ENCODE assay signal across 11 mouse cellular contexts in genomic region chr9:75033141-75033540, GRCm38 (mm10). TPM values are rescaled to one million over a fixed set of nuclear protein-coding genes. Genes with fewer than 3 reads are reported as not detected.
A peak's percentile ranks its signal among the peaks of the same experiment; 100 is the strongest.
DNase-seq lines count a peak whose midpoint lies in the region; ATAC-seq and TF ChIP-seq lines count a peak whose summit lies in the region.
"Had no signal": no experiment of that assay in that cellular context is flagged by ENCODE, and none has a peak within 500 bp of the region (broad histone marks: within the 10 kb centered on the region; RNA-seq: fewer than 3 reads in every experiment).

No protein-coding gene starts in this region.

- H3K9ac ChIP-seq in heart, postnatal 0 days (replicated peaks; ENCODE audit: low read depth, low read length): no peak overlapping the region
- H3K9ac ChIP-seq in heart, embryonic 12.5 days: no peak overlapping the region
- no peak overlapping the region for H3K9ac ChIP-seq in midbrain, embryonic 11.5 days (ENCODE audit: low read length)
- H3K9ac ChIP-seq: embryonic facial prominence, embryonic 13.5 days had no signal

- no peaks in the 10 kb centered on the region for H3K27me3 ChIP-seq in heart, postnatal 0 days (ENCODE audit: control insufficient read depth, insufficient read depth, low read length)
- no peaks in the 10 kb centered on the region for H3K27me3 ChIP-seq in heart, embryonic 12.5 days (replicated peaks)
- H3K27me3 ChIP-seq in midbrain, embryonic 10.5 days (ENCODE audit: low read depth, poor library complexity, severe bottlenecking): no peaks in the 10 kb centered on the region
- no peaks in the 10 kb centered on the region for H3K27me3 ChIP-seq in midbrain, embryonic 11.5 days (ENCODE audit: control insufficient read depth, insufficient read depth, low read length)
- no peaks in the 10 kb centered on the region; the same call in none of the 2 replicates for H3K27me3 ChIP-seq in splenic B cell, adult 2 months (ENCODE audit: control insufficient read depth, insufficient read depth, low read length, poor library complexity, severe bottlenecking)
- H3K27me3 ChIP-seq: embryonic facial prominence, embryonic 13.5 days had no signal

- peaks cover 23% of the 10 kb centered on the region for H3K36me3 ChIP-seq in heart, postnatal 0 days (replicated peaks; ENCODE audit: control insufficient read depth, insufficient read depth, low read length)
- H3K36me3 ChIP-seq in heart, embryonic 12.5 days: peaks cover 2% of the 10 kb centered on the region; the same call in 1 of the 2 replicates
- no peaks in the 10 kb centered on the region for H3K36me3 ChIP-seq in midbrain, embryonic 10.5 days
- H3K36me3 ChIP-seq in midbrain, embryonic 11.5 days (ENCODE audit: control insufficient read depth, insufficient read depth, low read length): no peaks in the 10 kb centered on the region
- H3K36me3 ChIP-seq in splenic B cell, adult 2 months (ENCODE audit: control insufficient read depth, insufficient read depth, low read length, poor library complexity, severe bottlenecking): peaks cover 8% of the 10 kb centered on the region; the same call in 1 of the 2 replicates
- H3K36me3 ChIP-seq: embryonic facial prominence, embryonic 13.5 days had no signal

- no peak overlapping the region for H3K4me3 ChIP-seq in heart, postnatal 0 days (ENCODE audit: low read depth, low read length)
- no peak overlapping the region for H3K4me3 ChIP-seq in heart, embryonic 12.5 days
- H3K4me3 ChIP-seq in midbrain, embryonic 10.5 days: no peak overlapping the region
- no peak overlapping the region for H3K4me3 ChIP-seq in midbrain, embryonic 11.5 days (ENCODE audit: low read depth, low read length)
- H3K4me3 ChIP-seq: embryonic facial prominence, embryonic 13.5 days had no signal

- H3K9me3 ChIP-seq in heart, postnatal 0 days (replicated peaks; ENCODE audit: control insufficient read depth, low read length): no peaks in the 10 kb centered on the region
- H3K9me3 ChIP-seq in heart, embryonic 12.5 days (replicated peaks): no peaks in the 10 kb centered on the region
- no peaks in the 10 kb centered on the region for H3K9me3 ChIP-seq in midbrain, embryonic 10.5 days (replicated peaks)
- H3K9me3 ChIP-seq in midbrain, embryonic 11.5 days (ENCODE audit: control insufficient read depth, low read length): no peaks in the 10 kb centered on the region
- H3K9me3 ChIP-seq: embryonic facial prominence, embryonic 13.5 days had no signal

- no peaks in the 10 kb centered on the region for H3K4me1 ChIP-seq in heart, postnatal 0 days (ENCODE audit: control insufficient read depth, insufficient read depth)
- H3K4me1 ChIP-seq in heart, embryonic 12.5 days (replicated peaks): no peaks in the 10 kb centered on the region; the same call in 1 of the 2 replicates
- peaks cover 5% of the 10 kb centered on the region for H3K4me1 ChIP-seq in midbrain, embryonic 10.5 days
- no peaks in the 10 kb centered on the region; the same call in 1 of the 2 replicates for H3K4me1 ChIP-seq in midbrain, embryonic 11.5 days (ENCODE audit: control insufficient read depth, insufficient read depth, low read length)

- no peak overlapping the region for H3K27ac ChIP-seq in heart, postnatal 0 days (ENCODE audit: low read depth)
- no peak overlapping the region for H3K27ac ChIP-seq in heart, embryonic 12.5 days (ENCODE audit: poor library complexity, severe bottlenecking)
- H3K27ac ChIP-seq in midbrain, embryonic 10.5 days (replicated peaks): no peak overlapping the region
- no peak overlapping the region for H3K27ac ChIP-seq in midbrain, embryonic 11.5 days (ENCODE audit: low read depth, low read length)
- H3K27ac ChIP-seq: embryonic facial prominence, embryonic 13.5 days had no signal

- WGBS in heart, postnatal 0 days: 49% methylated on average over 7 of the region's 7 CpGs
- 61% methylated on average over 7 of the region's 7 CpGs for WGBS in heart, embryonic 12.5 days
- WGBS in midbrain, embryonic 10.5 days: 64% methylated on average over 7 of the region's 7 CpGs
- WGBS in midbrain, embryonic 11.5 days: 58% methylated on average over 7 of the region's 7 CpGs

- no peak overlapping the region for H3K4me2 ChIP-seq in heart, postnatal 0 days (ENCODE audit: low read depth, low read length)
- H3K4me2 ChIP-seq in heart, embryonic 12.5 days: no peak overlapping the region
- no peak overlapping the region for H3K4me2 ChIP-seq in midbrain, embryonic 11.5 days
- H3K4me2 ChIP-seq: embryonic facial prominence, embryonic 13.5 days had no signal

- no peak for TF ChIP-seq EP300 in heart, postnatal 0 days (IDR thresholded peaks at IDR 0.05; ENCODE audit: low read depth)

- DNase-seq in heart, postnatal 0 days (ENCODE audit: low spot score): no peak
- peak; percentile 10 for DNase-seq in midbrain, embryonic 10.5 days (ENCODE audit: low spot score)
- no peak for DNase-seq in midbrain, embryonic 11.5 days (ENCODE audit: low spot score, missing footprints)
- DNase-seq in adipocyte (ENCODE audit: low spot score): peak; percentile 69
- peak; percentile 55 for DNase-seq in splenic B cell, adult 2 months (ENCODE audit: low read depth, low spot score)
- DNase-seq in right cerebral cortex, adult 18-20 months: no peak
- DNase-seq: kidney, postnatal 10 days; left cerebral cortex, postnatal 4 days had no signal

- no peak for ATAC-seq in heart, postnatal 0 days (ENCODE audit: insufficient read depth, low read depth)
- ATAC-seq in heart, embryonic 12.5 days (ENCODE audit: insufficient number of reproducible peaks, low FRiP score): no peak
- no peak for ATAC-seq in midbrain, embryonic 11.5 days (ENCODE audit: low FRiP score)
- ATAC-seq in inflammation-experienced regulatory T-cells, adult 6 months: no peak

- peak; percentile 48 for TF ChIP-seq CTCF in heart, postnatal 0 days (IDR thresholded peaks at IDR 0.05; ENCODE audit: low read depth)

RNA-seq across cellular contexts. Expression of gene Arpp19, which starts 4.3 kb away (rescaled TPM):
- 24.3 and 44.3 TPM in 2 replicates for total RNA-seq in heart, postnatal 0 days (2014; rRNA removed; ENCODE audit: low replicate concordance)
- polyA plus RNA-seq in heart, postnatal 0 days (2015; fragmentation: Nextera tagmentation; extraction: Ambion mirVana): 229 and 244 TPM in 2 replicates
- polyA plus RNA-seq in heart, embryonic 12.5 days (2016; fragmentation: Nextera tagmentation; extraction: Ambion mirVana): 265 and 268 TPM in 2 replicates
- 327 and 357 TPM in 2 replicates for polyA plus RNA-seq in midbrain, embryonic 10.5 days (2016; fragmentation: Nextera tagmentation; extraction: Ambion mirVana)
- polyA plus RNA-seq in midbrain, embryonic 11.5 days (2014; fragmentation: Nextera tagmentation; extraction: Ambion mirVana): 353 and 371 TPM in 2 replicates
- polyA plus RNA-seq in inflammation-experienced regulatory T-cells, adult 6 months (2017; shearing (Covaris generic)): 100 to 1,000 TPM; 284 to 467 (median 368) TPM

RNA-seq across cellular contexts. Expression of gene Myo5a, which starts 37.7 kb away (rescaled TPM):
- total RNA-seq in heart, postnatal 0 days (2014; rRNA removed; ENCODE audit: low replicate concordance): 6.2 and 7.1 TPM in 2 replicates
- 3.1 and 3.6 TPM in 2 replicates for polyA plus RNA-seq in heart, postnatal 0 days (2015; fragmentation: Nextera tagmentation; extraction: Ambion mirVana)
- 15.8 and 17.4 TPM in 2 replicates for polyA plus RNA-seq in heart, embryonic 12.5 days (2016; fragmentation: Nextera tagmentation; extraction: Ambion mirVana)
- 18.1 and 22.5 TPM in 2 replicates for polyA plus RNA-seq in midbrain, embryonic 10.5 days (2016; fragmentation: Nextera tagmentation; extraction: Ambion mirVana)
- polyA plus RNA-seq in midbrain, embryonic 11.5 days (2014; fragmentation: Nextera tagmentation; extraction: Ambion mirVana): 27.9 and 29.2 TPM in 2 replicates
- 10 to 100 TPM in 2 of 3 experiments, 1 to 10 TPM in 1; 9.3 to 11.4 (median 11.0) TPM for polyA plus RNA-seq in inflammation-experienced regulatory T-cells, adult 6 months (2017; shearing (Covaris generic))

Comparison
In these comparisons a context has a peak if more than half of its experiments do, and no peak if none do; other contexts are left out.
1. DNase-seq: peak in midbrain, embryonic 10.5 days (single experiment), adipocyte (single experiment) and splenic B cell, adult 2 months (single experiment); none in heart, postnatal 0 days (single experiment), midbrain, embryonic 11.5 days (single experiment) and right cerebral cortex, adult 18-20 months (single experiment).